Mouse (Mus musculus) liver, postnatal 0 days (tissue): Measurements from ENCODE around the gene Pgk2. TPM values are rescaled to one million over a fixed set of nuclear protein-coding genes. Genes with fewer than 3 reads are reported as not detected.
"Not testable (repeated sequence)": the region's sequence is repeated elsewhere in the genome, so short reads cannot be mapped to it uniquely, and the experiment has no call there.

Source experiments
- ATAC-seq: fragments of 200-750 bp; cut with Nextera tagmentation; 2 replicates; pipeline ENCODE4 v1.8.0; 2017; ENCODE audit warnings: mild to moderate bottlenecking, moderate library complexity
- DNase-seq: peaks from one replicate; pipeline ENCODE4 v3.0.0-alpha.2; 2016
- H3K27ac ChIP-seq: fragments of 300-500 bp; sonication (generic); 2 replicates; pipeline ENCODE4 v1.5.1; 2014; ENCODE audit warnings: antibody characterized with exemption, moderate library complexity, mild to moderate bottlenecking, low read depth
- H3K27me3 ChIP-seq: fragments of 300-500 bp; sonication (generic); 2 replicates; pipeline ENCODE4 v1.6.1; 2014; ENCODE audit warnings: low read length, control low read depth, mixed read lengths; ENCODE audit not compliant: insufficient read depth
- H3K36me3 ChIP-seq: fragments of 300-500 bp; sonication (generic); replicated peaks from 2 replicates; pipeline ENCODE4 v1.6.1; 2014; ENCODE audit warnings: mild to moderate bottlenecking, control low read depth, low read length, moderate library complexity, mixed read lengths; ENCODE audit not compliant: insufficient read depth
- H3K4me1 ChIP-seq: fragments of 300-500 bp; sonication (generic); 2 replicates; pipeline ENCODE4 v1.6.1; 2014; ENCODE audit warnings: antibody characterized with exemption, mild to moderate bottlenecking, control low read depth; ENCODE audit not compliant: insufficient read depth
- H3K4me2 ChIP-seq: fragments of 300-500 bp; sonication (generic); 2 replicates; pipeline ENCODE4 v1.6.1; 2014; ENCODE audit warnings: low read depth, mild to moderate bottlenecking, low read length, moderate library complexity, mixed read lengths
- H3K4me3 ChIP-seq: fragments of 300-500 bp; sonication (generic); 2 replicates; pipeline ENCODE4 v1.5.1; 2014; ENCODE audit warnings: low read depth, low read length
- H3K9ac ChIP-seq: fragments of 300-500 bp; sonication (generic); replicated peaks from 2 replicates; pipeline ENCODE4 v1.6.1; 2014; ENCODE audit warnings: mild to moderate bottlenecking, moderate library complexity
- H3K9me3 ChIP-seq: fragments of 300-500 bp; sonication (generic); 2 replicates; pipeline ENCODE4 v1.6.1; 2016; ENCODE audit warnings: mild to moderate bottlenecking, control low read depth, low read length, mixed read lengths
- CTCF ChIP-seq: sonication (generic); IDR thresholded peaks from 2 replicates; pipeline ENCODE4 v1.5.1; 2016; ENCODE audit warnings: antibody characterized with exemption, low read depth
- EP300 ChIP-seq: IDR thresholded peaks from 2 replicates; pipeline ENCODE4 v1.6.1; 2016; ENCODE audit warnings: antibody characterized with exemption, low read depth, mild to moderate bottlenecking
- WGBS: fragments of 180-500 bp; shearing (Covaris S2); extraction: QIAGEN DNeasy Blood & Tissue Kit; methylation state at CpG from one replicate; pipeline ENCODE4 v1.1.7; 2014; ENCODE audit not compliant: insufficient replicate concordance; 5-methylcytosine and 5-hydroxymethylcytosine counted together
- polyA plus RNA-seq: library from polyadenylated mRNA; unstranded; fragments of >200 nt; fragmentation: Nextera tagmentation; extraction: Ambion mirVana; gene quantifications from 2 replicates; pipeline ENCODE4 v1.2.1, GENCODE M21; 2015

Pgk2 gene
- polyA plus RNA-seq, result not detected in 2 replicates

- Histone ChIP-seq H3K9me3 (no peaks in the 10 kb centered on the region), H3K9ac (no peak within 1 kb of the TSS), H3K27ac (no peak within 1 kb of the TSS), H3K4me2 (no peak within 1 kb of the TSS), H3K27me3 (no peaks in the 10 kb centered on the region), H3K4me1 (no peaks in the 10 kb centered on the region), H3K36me3 (no peaks in the 10 kb centered on the region), H3K4me3 (no peak within 1 kb of the TSS)
- TF ChIP-seq CTCF (no peak), EP300 (no peak)
- ATAC-seq (no peak), DNase-seq (no peak)
- 64% methylated on average over 4 of the region's 4 CpGs for WGBS
Measured at GRCm38 (mm10) chr17:40208540-40208939, at the start of gene Pgk2. Gene Pgk2, minus strand, starts transcription at chr17:40208640.

- Histone ChIP-seq H3K9ac (no peak overlapping the region), H3K9me3 (no peaks in the 10 kb centered on the region), H3K4me2 (no peak overlapping the region), H3K27me3 (no peaks in the 10 kb centered on the region), H3K27ac (no peak overlapping the region), H3K4me1 (no peaks in the 10 kb centered on the region), H3K4me3 (no peak overlapping the region), H3K36me3 (no peaks in the 10 kb centered on the region)
- TF ChIP-seq CTCF, result no peak
- no peak for TF ChIP-seq EP300
- DNase-seq, result no peak
- WGBS, result 19% methylated on average over 1 of the region's 1 CpGs
- ATAC-seq, result no peak
Measured at GRCm38 (mm10) chr17:40252487-40252886, 44.0 kb upstream of the Pgk2 start.

GRCm38 (mm10) chr17:40242135-40242534 lies 33.7 kb upstream of the Pgk2 start, which contains the start of gene Crisp3:
Gene Crisp3, minus strand, starts transcription at chr17:40242288.
- ATAC-seq (no peak), DNase-seq (no peak)
- no peak within 1 kb of the TSS for H3K27ac ChIP-seq
- H3K4me3 ChIP-seq, result no peak within 1 kb of the TSS
- TF ChIP-seq EP300 (no peak), CTCF (no peak)
- H3K36me3 ChIP-seq, result no peaks in the 10 kb centered on the region
- H3K4me2 ChIP-seq, result no peak within 1 kb of the TSS
- H3K27me3 ChIP-seq, result no peaks in the 10 kb centered on the region
- H3K4me1 ChIP-seq, result no peaks in the 10 kb centered on the region
- no peaks in the 10 kb centered on the region for H3K9me3 ChIP-seq
- H3K9ac ChIP-seq, result no peak within 1 kb of the TSS

- not testable (repeated sequence) for H3K36me3 ChIP-seq
Measured at GRCm38 (mm10) chr17:40201803-40202202, 6.6 kb downstream of the Pgk2 start.

GRCm38 (mm10) chr17:40190192-40190591 lies 18.2 kb downstream of the Pgk2 start:
- not testable (repeated sequence) for ATAC-seq, H3K9me3 ChIP-seq, H3K4me2 ChIP-seq, DNase-seq, H3K4me1 ChIP-seq, H3K4me3 ChIP-seq, H3K27me3 ChIP-seq, H3K27ac ChIP-seq, H3K36me3 ChIP-seq, H3K9ac ChIP-seq
- 66% methylated on average over 4 of the region's 4 CpGs for WGBS

More at GRCm38 (mm10) chr17:40201803-40202202, 6.6 kb downstream of the Pgk2 start:
- not testable (repeated sequence) for H3K4me3 ChIP-seq, H3K9me3 ChIP-seq, DNase-seq, H3K9ac ChIP-seq, H3K27ac ChIP-seq, ATAC-seq, H3K4me2 ChIP-seq, H3K4me1 ChIP-seq, H3K27me3 ChIP-seq
- TF ChIP-seq CTCF, result peak; percentile 20

GRCm38 (mm10) chr17:40157729-40158359 lies 50.6 kb downstream of the Pgk2 start:
- ATAC-seq, result not testable (repeated sequence)

More at GRCm38 (mm10) chr17:40157729-40158359, 50.6 kb downstream of the Pgk2 start:
- not testable (repeated sequence) for H3K9me3 ChIP-seq, H3K4me3 ChIP-seq, H3K36me3 ChIP-seq, H3K27me3 ChIP-seq, DNase-seq, H3K9ac ChIP-seq, H3K4me1 ChIP-seq, H3K4me2 ChIP-seq, H3K27ac ChIP-seq
- WGBS, result 42% methylated on average over 7 of the region's 8 CpGs

Other genes starting within 250 kb of the Pgk2 start
- gene AC192777.2, start 113.2 kb downstream of the Pgk2 start, polyA plus RNA-seq, result not detected in 2 replicates
- not detected in 2 replicates for gene Crisp3, start 33.6 kb upstream of the Pgk2 start, polyA plus RNA-seq
- not detected in 2 replicates for gene Crisp1, start 110.6 kb upstream of the Pgk2 start, polyA plus RNA-seq